Mouse (Mus musculus) lung, adult 2 months (tissue): ENCODE measurements at regions not wholly inside any gene's neighbourhood (a gene's known extent, or its start where the extent isn't known, plus 50 kb on each side); places are given as distances from the start of the nearest gene placed in this dataset.

Experiments
- DNase-seq: peaks from one replicate; pipeline ENCODE4 v3.0.0; 2022
- H3K4me1 ChIP-seq: fragments of 200-500 bp; 2 replicates; pipeline ENCODE4 v1.6.1; 2011; ENCODE audit warnings: low read length; ENCODE audit not compliant: control insufficient read depth, insufficient read depth
- H3K4me3 ChIP-seq: fragments of 200-500 bp; replicated peaks from 2 replicates; pipeline ENCODE3; 2011; ENCODE audit warnings: low read depth, mild to moderate bottlenecking, control low read depth, low read length; ENCODE audit errors: extremely low read depth
- CTCF ChIP-seq: fragments of 200-500 bp; IDR thresholded peaks from 2 replicates; pipeline ENCODE4 v1.5.1; 2011; ENCODE audit warnings: mild to moderate bottlenecking, low read length, control low read depth; ENCODE audit not compliant: insufficient read depth
- POLR2A ChIP-seq: fragments of 200-500 bp; IDR thresholded peaks from 2 replicates; pipeline ENCODE4 v1.6.1; 2011; ENCODE audit warnings: low read depth, mild to moderate bottlenecking, control low read depth, low read length, borderline replicate concordance; ENCODE audit errors: extremely low read depth
- WGBS: fragments of 180-500 bp; shearing (Covaris S2); methylation state at CpG from one replicate; pipeline ENCODE4 v1.1.7; 2018; 5-methylcytosine and 5-hydroxymethylcytosine counted together

DNA sequence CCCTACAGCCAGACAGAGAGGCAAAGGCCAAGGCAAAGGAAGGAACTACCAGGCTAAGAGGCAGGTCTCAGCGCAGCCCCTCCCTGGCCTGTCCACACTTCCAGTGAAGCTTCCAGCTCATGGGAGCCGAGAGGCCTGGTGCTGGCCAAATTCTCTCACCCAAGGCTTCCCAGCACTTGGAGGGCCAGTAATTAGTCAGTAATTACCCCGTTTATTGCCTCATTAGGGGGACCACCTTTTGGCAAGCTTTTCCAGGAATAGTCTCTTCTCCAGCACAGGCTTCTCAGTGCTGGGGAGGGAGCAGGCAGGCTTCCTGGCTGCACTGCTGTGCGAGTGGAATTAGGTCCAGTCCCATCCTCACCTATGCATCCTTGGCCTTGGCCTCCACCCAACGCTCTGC, 252.8 kb upstream of the Nxpe4 start:
- TF ChIP-seq POLR2A (no peak), CTCF (no peak)
- Histone ChIP-seq H3K4me3 (no peak overlapping the region), H3K4me1 (no peaks in the 10 kb centered on the region)
- WGBS, result 65% methylated on average over 5 of the region's 5 CpGs
- no peak for DNase-seq

DNA sequence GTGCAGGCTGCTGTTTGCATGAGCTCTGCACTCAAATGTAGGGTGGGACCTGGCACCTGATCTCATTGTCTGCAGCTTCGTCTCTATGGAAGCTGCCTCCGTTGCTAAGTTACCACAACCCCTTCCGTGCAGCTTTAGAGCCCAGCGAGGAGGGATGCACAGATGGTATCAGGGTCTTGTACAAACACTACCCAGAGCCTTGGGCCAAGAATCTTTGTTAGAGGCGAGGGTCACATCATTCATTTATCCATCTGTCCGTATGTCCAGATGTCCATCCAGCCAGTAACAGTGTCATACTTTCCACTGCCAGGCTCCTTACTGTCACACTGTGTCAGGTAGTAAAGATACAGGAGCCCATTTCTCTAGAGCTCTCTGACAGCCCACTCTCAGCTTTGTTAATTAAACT, 251.3 kb upstream of the Nxpe4 start:
- no peaks in the 10 kb centered on the region for H3K4me1 ChIP-seq
- no peak overlapping the region for H3K4me3 ChIP-seq
- TF ChIP-seq CTCF (no peak), POLR2A (no peak)
- 26% methylated on average over 6 of the region's 6 CpGs for WGBS
- no peak for DNase-seq

DNA sequence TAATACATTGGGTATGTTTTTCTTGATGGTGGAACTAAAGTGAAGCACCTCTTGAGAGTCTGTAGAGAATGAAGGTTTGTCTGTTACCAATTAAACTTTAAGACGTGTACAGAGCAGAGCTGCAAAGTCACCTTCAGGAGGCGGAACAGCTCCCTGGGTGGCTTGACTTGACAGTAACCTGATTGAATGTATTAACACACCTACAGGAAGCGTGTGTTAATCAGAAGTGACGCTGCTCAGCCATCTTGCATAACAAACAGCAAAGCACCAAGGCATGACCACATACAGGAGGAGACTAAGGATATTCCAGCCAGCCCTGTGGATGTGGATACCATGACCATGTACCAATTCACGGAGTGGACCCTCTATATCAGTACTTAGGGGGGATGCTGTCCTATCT, 249.0 kb upstream of the Nxpe4 start:
- Histone ChIP-seq H3K4me1 (no peaks in the 10 kb centered on the region), H3K4me3 (no peak overlapping the region)
- TF ChIP-seq POLR2A, result no peak
- TF ChIP-seq CTCF, result no peak
- 81% methylated on average over 5 of the region's 5 CpGs for WGBS
- DNase-seq, result no peak

DNA sequence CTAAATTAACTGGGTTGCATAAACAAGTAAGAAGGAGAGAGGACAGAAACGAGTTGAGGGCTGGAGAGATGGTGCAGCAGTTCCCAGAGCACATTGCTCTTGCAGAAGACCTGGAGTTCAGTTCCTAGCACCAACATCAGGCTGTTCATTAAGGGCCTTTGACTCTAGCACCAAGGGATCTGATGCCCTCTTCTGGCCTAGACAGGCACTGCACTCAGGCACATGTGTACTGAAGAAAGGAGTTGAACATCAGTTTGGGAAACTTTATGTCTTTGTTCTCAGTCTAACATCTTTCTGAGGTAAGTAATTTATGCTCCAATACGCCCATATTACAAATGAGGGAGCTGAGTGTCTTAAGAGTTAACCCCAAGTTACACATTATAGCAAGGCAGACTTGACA, 226.5 kb upstream of the Nxpe4 start:
- TF ChIP-seq CTCF (peak; percentile 31), POLR2A (no peak)
- Histone ChIP-seq H3K4me1 (no peaks in the 10 kb centered on the region), H3K4me3 (no peak overlapping the region)
- 80% methylated on average over 2 of the region's 2 CpGs for WGBS
- DNase-seq, result peak; percentile 3

DNA sequence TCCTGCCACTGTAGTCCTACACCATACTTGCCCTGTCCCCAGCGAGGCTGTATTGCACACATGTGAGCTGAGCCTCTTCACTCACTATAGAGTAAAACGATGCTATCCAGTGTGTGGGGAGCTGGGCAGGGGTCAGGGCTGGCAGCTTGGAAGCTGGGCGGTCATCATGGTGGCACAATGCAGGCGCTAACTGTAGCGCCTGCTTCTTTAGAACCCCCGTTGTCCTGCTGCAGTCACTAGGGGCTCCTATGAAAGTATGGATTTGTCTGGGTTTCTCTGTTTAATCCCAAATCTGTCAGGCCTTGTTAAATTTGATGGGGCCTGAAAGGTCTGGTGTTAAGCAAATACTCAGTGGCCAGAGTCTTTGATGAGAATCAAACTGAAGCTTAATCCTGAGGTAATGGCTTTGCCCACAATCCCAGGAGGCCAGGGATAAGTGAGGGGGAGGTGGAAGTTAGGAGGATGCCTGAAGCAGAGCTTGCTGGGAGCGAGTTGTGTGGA, 225.8 kb upstream of the Nxpe4 start:
- no peak for DNase-seq
- H3K4me3 ChIP-seq, result no peak overlapping the region
- no peak for TF ChIP-seq CTCF
- no peak for TF ChIP-seq POLR2A
- H3K4me1 ChIP-seq, result no peaks in the 10 kb centered on the region
- WGBS, result 67% methylated on average over 7 of the region's 7 CpGs

DNA sequence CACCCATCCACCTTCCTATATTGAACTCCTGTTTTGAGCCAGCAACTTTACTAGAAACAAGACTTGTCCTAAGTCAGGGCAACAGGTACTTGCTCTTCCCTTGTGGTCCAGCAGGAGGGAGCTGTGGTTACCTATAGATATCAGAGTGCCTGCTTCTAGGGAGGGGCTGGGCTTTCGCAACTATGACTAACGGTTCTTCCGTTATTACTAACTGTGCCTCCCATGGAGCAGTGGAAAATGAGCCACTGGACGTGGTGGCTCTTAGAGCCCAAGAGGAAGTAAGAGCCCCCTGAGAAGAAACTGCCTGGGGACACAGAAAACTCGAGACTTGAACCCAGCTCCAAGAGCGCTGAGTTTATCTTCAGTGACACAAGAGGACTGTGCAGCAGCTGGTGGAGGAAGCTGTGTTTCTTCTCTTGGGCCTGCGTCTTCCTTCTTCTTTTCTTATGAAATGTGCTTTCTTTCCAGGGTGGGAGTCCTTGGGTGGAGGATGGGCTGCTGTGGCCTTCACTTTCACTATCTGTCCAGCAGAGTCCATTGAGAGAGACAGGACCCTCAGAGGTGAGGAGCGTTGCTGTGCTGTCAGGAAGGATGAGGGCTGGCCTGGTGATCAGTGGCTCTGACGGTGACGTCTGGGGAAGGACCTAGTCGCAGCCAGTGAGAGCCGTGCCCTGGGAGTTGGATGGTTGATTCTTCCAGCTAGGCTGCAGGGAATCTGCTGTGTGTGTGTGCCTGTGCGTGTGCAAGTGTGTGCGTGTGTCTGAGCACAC, 222.7 kb upstream of the Nxpe4 start:
- no peak for TF ChIP-seq CTCF
- TF ChIP-seq POLR2A, result no peak
- DNase-seq, result no peak
- Histone ChIP-seq H3K4me1 (no peaks in the 10 kb centered on the region), H3K4me3 (no peak overlapping the region)
- 69% methylated on average over 14 of the region's 14 CpGs for WGBS

DNA sequence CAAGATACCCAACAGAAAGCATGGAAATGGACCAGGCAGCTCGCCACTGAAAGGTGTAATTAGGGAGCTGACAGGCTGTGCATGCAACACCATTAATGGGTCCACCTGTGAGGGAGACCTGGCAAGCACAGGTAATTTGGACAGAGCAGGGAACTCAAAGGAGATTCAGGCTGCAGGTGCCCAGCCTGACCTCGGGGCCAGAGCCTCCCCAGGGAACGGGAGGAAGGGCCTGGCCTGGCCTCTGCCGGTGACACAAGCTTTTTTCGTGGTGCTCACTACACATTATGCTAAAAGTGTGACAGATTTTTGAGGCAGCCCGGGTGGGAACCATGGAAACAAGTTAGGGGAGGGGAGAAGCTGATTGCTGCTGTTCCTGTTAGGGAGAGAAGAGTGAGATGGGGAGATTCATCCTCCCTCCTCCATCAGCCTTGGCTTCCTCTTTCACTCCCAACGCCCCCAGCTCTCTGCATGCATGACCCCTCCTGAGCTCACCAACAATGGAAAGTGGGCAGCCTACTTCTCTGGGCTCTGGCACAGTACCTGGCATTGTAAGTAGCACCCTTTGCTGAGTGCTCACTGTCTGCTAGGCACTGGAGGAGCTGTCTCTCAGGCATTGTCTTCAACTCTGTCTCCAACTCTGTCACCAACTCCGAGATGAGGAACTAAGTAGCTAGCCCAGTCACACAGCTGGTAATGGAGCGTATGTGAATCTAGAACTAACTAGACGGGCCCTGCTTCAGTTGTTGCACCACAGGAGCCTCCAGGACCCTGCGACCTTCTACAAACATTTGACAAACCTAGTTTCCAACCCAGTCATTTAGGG, 218.9 kb upstream of the Nxpe4 start:
- no peak for DNase-seq
- TF ChIP-seq POLR2A (no peak), CTCF (no peak)
- Histone ChIP-seq H3K4me1 (no peaks in the 10 kb centered on the region), H3K4me3 (no peak overlapping the region)
- 57% methylated on average over 11 of the region's 11 CpGs for WGBS

DNA sequence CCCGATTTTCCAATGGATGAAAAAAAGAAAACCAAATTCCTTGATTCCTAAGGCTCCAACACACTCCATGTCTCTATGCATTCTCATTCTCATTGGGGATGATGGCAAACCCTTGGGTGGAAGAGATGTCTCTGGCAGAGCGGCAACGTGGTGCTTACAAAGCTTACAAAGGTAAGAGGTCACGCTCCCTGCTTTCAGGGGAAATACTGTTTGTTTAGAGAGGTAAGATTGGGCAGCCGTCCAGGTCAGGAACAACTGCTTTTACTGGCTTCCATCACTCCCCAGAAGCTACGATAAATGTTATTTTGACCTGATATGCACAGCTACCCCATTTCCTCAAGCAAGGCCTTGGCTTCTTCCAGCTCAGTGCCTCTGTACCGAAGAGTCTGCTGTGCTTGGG, 215.6 kb upstream of the Nxpe4 start:
- WGBS, result 48% methylated on average over 7 of the region's 7 CpGs
- Histone ChIP-seq H3K4me3 (no peak overlapping the region), H3K4me1 (no peaks in the 10 kb centered on the region)
- TF ChIP-seq CTCF (no peak), POLR2A (no peak)
- no peak for DNase-seq

DNA sequence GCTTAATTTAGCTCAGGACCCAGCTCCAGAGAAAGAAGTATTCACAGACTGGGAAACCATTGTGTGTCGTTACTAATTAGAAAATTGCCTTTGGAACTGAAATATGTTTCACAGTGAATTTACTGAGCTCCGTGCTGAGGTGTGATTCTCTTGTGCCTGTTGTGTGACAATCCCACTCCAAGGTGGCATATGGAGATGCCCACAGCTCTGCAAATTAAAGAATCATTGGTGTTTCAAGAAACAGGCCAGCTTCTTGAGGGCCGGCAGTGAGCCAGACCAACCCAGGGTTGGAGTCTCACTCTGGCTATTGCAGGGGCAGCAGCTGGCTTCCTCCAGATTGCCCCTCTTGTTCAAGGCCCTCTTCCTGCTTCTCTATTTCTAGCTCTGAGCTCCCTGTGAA, 203.9 kb upstream of the Nxpe4 start:
- WGBS, result 88% methylated on average over 3 of the region's 3 CpGs
- TF ChIP-seq CTCF (no peak), POLR2A (no peak)
- no peak for DNase-seq
- H3K4me3 ChIP-seq, result no peak overlapping the region
- no peaks in the 10 kb centered on the region for H3K4me1 ChIP-seq

DNA sequence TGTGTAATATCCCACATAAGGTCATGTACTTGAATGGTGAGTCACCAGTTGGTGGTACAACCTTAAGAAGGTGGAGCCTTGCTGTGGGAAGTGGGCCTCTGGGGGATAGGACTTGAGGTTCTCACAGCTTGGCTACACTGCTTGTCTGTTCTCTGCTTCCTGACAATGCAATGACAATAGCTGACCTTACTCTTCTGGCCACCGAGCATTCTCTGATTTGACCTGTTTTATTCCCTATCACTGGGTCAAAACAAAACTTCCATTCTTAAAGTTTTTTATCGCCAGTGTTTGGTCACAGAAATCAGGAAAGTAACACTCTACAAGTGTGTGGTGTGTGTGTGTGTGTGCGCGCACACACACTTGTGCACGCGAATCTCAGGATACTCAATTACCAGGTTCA, 203.0 kb upstream of the Nxpe4 start:
- WGBS, result 87% methylated on average over 6 of the region's 6 CpGs
- Histone ChIP-seq H3K4me3 (no peak overlapping the region), H3K4me1 (no peaks in the 10 kb centered on the region)
- DNase-seq, result no peak
- no peak for TF ChIP-seq CTCF
- no peak for TF ChIP-seq POLR2A

DNA sequence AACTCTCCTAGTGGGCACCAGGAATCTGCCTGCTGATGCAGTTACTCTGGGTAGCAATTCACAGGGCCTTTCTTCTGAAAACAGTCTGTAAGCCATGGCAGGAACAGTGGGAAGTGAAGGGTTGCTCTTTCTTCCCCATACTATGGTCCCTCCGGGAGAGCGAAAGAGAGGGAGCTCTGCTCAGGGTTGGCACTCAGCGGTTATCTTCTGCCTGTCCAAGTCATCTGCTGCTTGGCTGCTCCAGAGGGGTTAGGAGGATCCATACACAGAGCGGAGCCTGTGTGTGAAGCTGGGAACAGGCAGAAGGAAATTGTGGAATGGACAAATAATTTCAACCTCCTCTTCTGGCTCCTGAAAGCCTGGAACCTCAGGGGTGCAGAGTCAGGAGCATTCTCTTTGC, 200.6 kb upstream of the Nxpe4 start:
- TF ChIP-seq POLR2A (no peak), CTCF (no peak)
- Histone ChIP-seq H3K4me1 (no peaks in the 10 kb centered on the region), H3K4me3 (no peak overlapping the region)
- no peak for DNase-seq
- 82% methylated on average over 4 of the region's 4 CpGs for WGBS
